Mouse (Mus musculus): ENCODE results near the gene Ppp1r9a. TPM values are rescaled to one million over a fixed set of nuclear protein-coding genes. Genes with fewer than 3 reads are reported as not detected.

The Ppp1r9a gene
- polyA plus RNA-seq, 1 experiment from 2014 or later = 49.3 TPM

DNA sequence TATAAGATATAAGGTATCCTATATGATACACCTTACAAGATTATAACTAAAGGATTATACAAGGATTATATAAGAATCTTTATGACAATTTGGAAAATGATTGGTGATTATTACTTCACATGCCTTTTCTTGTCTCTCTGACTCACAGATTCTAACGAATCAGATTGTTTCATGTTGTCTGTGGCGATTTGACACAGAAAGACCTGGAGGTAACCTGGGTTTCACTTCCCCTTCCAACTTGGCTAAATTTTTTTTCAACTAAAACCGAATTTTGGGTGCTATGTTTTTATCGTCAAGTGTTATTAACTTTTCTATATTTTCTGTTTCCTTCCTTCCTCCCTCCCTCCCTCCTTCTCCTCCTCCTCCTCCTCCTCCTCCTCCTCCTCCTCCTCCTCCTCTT lies 64.5 kb downstream of the Ppp1r9a start:
- DNase-seq (no peak), ATAC-seq (ENCODE audit: low FRiP score, low TSS enrichment) (no peak)
- Histone ChIP-seq H3K27me3 (ENCODE audit: control insufficient read depth, insufficient read depth, low read length) (no peaks in the 10 kb centered on the region), H3K4me1 (ENCODE audit: control insufficient read depth, insufficient read depth, low read length) (no peaks in the 10 kb centered on the region), H3K9ac (replicated peaks; ENCODE audit: low read length) (no peak overlapping the region), H3K4me2 (ENCODE audit: low read length) (no peak overlapping the region), H3K4me3 (replicated peaks; ENCODE audit: low read depth, low read length) (no peak overlapping the region), H3K27ac (replicated peaks; ENCODE audit: low read depth, low read length) (no peak overlapping the region), H3K9me3 (ENCODE audit: control insufficient read depth, low read length) (peaks cover 3% of the 10 kb centered on the region; the same call in 1 of the 2 replicates), H3K36me3 (ENCODE audit: control insufficient read depth, insufficient read depth, low read length) (no peaks in the 10 kb centered on the region)
- WGBS = 95% methylated on average over 4 of the region's 4 CpGs

DNA sequence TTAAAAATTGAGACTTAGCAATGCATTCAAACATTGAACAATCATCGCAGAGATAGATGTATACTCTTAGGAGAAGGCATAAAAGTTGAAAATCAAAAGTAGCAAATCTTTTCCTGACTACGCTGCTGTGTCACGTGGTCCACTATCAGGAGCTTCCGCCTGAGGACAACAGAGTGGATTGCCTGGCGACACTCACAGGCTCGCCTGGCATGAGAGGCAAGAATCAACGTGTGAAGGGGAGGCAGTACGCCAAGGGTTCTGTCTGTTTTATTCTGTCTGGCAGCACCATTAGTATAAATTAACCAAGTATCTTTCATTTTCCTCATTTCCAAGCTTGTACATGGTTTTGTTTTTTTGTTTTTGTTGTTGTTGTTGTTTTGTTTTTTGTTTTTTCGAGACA lies 68.5 kb downstream of the Ppp1r9a start:
- H3K9ac ChIP-seq (replicated peaks; ENCODE audit: low read length) = no peak overlapping the region
- WGBS = 90% methylated on average over 9 of the region's 9 CpGs
- H3K27ac ChIP-seq (replicated peaks; ENCODE audit: low read depth, low read length) = no peak overlapping the region
- no peak for ATAC-seq (ENCODE audit: low FRiP score, low TSS enrichment)
- H3K4me3 ChIP-seq (replicated peaks; ENCODE audit: low read depth, low read length) = no peak overlapping the region
- H3K4me2 ChIP-seq (ENCODE audit: low read length) = no peak overlapping the region
- H3K36me3 ChIP-seq (ENCODE audit: control insufficient read depth, insufficient read depth, low read length) = no peaks in the 10 kb centered on the region
- H3K4me1 ChIP-seq (ENCODE audit: control insufficient read depth, insufficient read depth, low read length) = no peaks in the 10 kb centered on the region
- no peaks in the 10 kb centered on the region for H3K27me3 ChIP-seq (ENCODE audit: control insufficient read depth, insufficient read depth, low read length)
- DNase-seq = no peak
- H3K9me3 ChIP-seq (ENCODE audit: control insufficient read depth, low read length) = peaks cover 1% of the 10 kb centered on the region; the same call in 1 of the 2 replicates

DNA sequence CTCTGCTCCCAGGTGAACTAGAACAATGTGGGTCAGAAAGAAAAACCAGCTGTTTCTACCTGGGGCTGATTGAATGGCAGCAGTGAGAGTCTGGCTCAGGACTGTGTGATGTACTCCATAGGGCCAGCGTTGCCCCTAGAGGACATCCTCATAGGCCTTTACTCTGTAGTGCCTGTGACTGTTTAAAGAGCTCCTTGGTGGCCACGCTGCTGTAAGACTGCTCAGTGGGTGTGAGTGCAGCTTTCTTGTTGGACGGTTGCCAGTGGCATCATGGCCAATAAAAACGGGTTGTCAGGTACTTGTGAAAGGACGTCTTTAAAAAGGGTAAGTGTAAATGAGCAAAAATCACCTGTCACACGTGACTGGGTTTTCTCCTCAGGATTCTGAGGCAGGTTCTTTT lies 70.1 kb downstream of the Ppp1r9a start:
- Histone ChIP-seq H3K4me2 (ENCODE audit: low read length) (no peak overlapping the region), H3K4me1 (ENCODE audit: control insufficient read depth, insufficient read depth, low read length) (no peaks in the 10 kb centered on the region), H3K36me3 (ENCODE audit: control insufficient read depth, insufficient read depth, low read length) (no peaks in the 10 kb centered on the region), H3K4me3 (replicated peaks; ENCODE audit: low read depth, low read length) (no peak overlapping the region), H3K27me3 (ENCODE audit: control insufficient read depth, insufficient read depth, low read length) (no peaks in the 10 kb centered on the region), H3K27ac (replicated peaks; ENCODE audit: low read depth, low read length) (no peak overlapping the region), H3K9me3 (ENCODE audit: control insufficient read depth, low read length) (no peaks in the 10 kb centered on the region), H3K9ac (replicated peaks; ENCODE audit: low read length) (no peak overlapping the region)
- ATAC-seq (ENCODE audit: low FRiP score, low TSS enrichment) = no peak
- DNase-seq = peak; percentile 20
- 55% methylated on average over 6 of the region's 6 CpGs for WGBS

DNA sequence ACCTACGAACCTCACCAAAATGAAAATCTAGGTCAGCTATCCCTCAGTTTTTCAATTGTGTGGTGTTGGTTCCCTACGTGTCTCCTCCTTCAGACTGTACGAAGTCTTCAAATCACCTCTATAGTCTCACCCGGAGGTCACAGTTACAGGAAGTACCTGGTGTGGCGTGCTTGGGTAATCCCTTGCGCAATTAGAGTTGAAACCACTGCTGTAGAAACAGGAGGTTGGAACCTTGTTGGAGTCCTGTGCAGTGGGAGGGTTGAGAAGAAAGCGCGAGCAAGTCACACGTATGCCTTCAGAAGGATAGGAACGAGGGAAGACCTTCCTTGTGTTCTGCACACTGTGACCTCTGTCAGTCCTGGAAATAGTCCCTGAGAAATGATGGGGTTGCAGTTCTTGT lies 70.6 kb downstream of the Ppp1r9a start:
- ATAC-seq (ENCODE audit: low FRiP score, low TSS enrichment) (no peak), DNase-seq (no peak)
- H3K27ac ChIP-seq (replicated peaks; ENCODE audit: low read depth, low read length) = no peak overlapping the region
- H3K36me3 ChIP-seq (ENCODE audit: control insufficient read depth, insufficient read depth, low read length) = no peaks in the 10 kb centered on the region
- no peak overlapping the region for H3K4me3 ChIP-seq (replicated peaks; ENCODE audit: low read depth, low read length)
- H3K4me1 ChIP-seq (ENCODE audit: control insufficient read depth, insufficient read depth, low read length) = no peaks in the 10 kb centered on the region
- no peak overlapping the region for H3K4me2 ChIP-seq (ENCODE audit: low read length)
- whole genome bisulfite sequencing = 95% methylated on average over 10 of the region's 10 CpGs
- no peak overlapping the region for H3K9ac ChIP-seq (replicated peaks; ENCODE audit: low read length)
- H3K9me3 ChIP-seq (ENCODE audit: control insufficient read depth, low read length) = no peaks in the 10 kb centered on the region
- H3K27me3 ChIP-seq (ENCODE audit: control insufficient read depth, insufficient read depth, low read length) = no peaks in the 10 kb centered on the region

DNA sequence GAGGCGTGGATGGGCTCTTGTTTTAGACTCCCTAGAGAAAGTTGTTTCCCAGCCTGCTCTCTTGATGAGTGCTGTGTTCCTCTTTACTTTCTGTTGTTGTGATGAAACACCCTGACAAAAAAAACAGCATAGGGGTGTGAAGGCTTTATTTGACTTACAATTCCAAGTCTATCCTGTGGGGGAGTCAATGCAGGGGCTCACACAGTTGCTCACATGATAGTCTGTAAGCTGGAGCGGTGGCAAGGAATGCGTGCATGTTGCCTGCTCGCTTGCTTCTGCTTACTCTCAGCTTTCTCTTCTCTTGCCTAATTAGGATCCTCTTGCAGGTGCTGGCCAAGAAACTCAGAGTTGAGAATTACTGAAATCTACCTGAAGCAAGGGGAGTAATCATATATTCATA lies 74.8 kb downstream of the Ppp1r9a start:
- H3K4me3 ChIP-seq (replicated peaks; ENCODE audit: low read depth, low read length) = no peak overlapping the region
- DNase-seq = no peak
- H3K36me3 ChIP-seq (ENCODE audit: control insufficient read depth, insufficient read depth, low read length) = no peaks in the 10 kb centered on the region
- no peaks in the 10 kb centered on the region for H3K9me3 ChIP-seq (ENCODE audit: control insufficient read depth, low read length)
- H3K27me3 ChIP-seq (ENCODE audit: control insufficient read depth, insufficient read depth, low read length) = no peaks in the 10 kb centered on the region
- H3K4me2 ChIP-seq (ENCODE audit: low read length) = no peak overlapping the region
- 93% methylated on average over 4 of the region's 4 CpGs for WGBS
- ATAC-seq (ENCODE audit: low FRiP score, low TSS enrichment) = no peak
- H3K4me1 ChIP-seq (ENCODE audit: control insufficient read depth, insufficient read depth, low read length) = no peaks in the 10 kb centered on the region
- no peak overlapping the region for H3K9ac ChIP-seq (replicated peaks; ENCODE audit: low read length)
- no peak overlapping the region for H3K27ac ChIP-seq (replicated peaks; ENCODE audit: low read depth, low read length)

DNA sequence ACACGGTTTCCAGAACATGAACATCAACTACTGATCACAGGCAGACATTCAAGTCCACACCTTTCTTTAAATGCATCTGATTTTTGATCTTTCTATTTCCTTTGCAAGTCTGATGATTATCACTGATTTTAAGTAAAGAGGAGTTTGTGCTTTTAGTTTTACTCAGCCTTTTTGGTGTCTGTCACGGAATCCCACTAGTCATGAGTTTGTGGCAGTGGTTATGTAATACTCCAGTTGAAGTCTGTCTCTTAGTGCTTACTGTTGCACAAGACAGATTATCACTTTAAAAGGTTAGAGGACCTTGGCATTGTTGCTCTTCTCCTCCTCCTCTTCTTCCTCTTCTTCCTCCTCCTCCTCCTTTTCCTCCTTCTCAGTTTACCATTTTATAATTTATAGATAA lies 75.5 kb downstream of the Ppp1r9a start:
- ATAC-seq (ENCODE audit: low FRiP score, low TSS enrichment) (no peak), DNase-seq (no peak)
- WGBS = 93% methylated on average over 2 of the region's 2 CpGs
- Histone ChIP-seq H3K4me1 (ENCODE audit: control insufficient read depth, insufficient read depth, low read length) (no peaks in the 10 kb centered on the region), H3K4me3 (replicated peaks; ENCODE audit: low read depth, low read length) (no peak overlapping the region), H3K9me3 (ENCODE audit: control insufficient read depth, low read length) (no peaks in the 10 kb centered on the region), H3K36me3 (ENCODE audit: control insufficient read depth, insufficient read depth, low read length) (no peaks in the 10 kb centered on the region), H3K27ac (replicated peaks; ENCODE audit: low read depth, low read length) (no peak overlapping the region), H3K4me2 (ENCODE audit: low read length) (no peak overlapping the region), H3K9ac (replicated peaks; ENCODE audit: low read length) (no peak overlapping the region), H3K27me3 (ENCODE audit: control insufficient read depth, insufficient read depth, low read length) (no peaks in the 10 kb centered on the region)

DNA sequence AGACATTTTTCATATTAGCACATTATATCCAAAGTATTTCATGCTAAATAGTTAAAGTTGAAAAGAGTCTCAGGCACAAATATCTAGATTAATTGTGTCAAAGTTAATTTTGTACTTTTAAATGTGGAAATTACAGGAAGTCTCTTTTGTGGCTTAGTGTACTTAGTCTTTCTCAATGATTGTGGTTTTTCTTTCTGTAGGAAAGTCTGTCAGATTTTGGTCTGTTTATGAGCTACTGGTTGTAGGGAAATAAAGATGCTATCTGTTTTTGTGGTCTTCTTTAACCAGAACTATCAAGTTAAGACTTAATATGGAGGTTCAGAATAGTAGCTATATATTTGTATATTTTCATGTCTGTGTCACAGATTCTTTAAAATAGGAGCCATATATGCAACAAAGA lies 76.2 kb downstream of the Ppp1r9a start:
- H3K4me3 ChIP-seq (replicated peaks; ENCODE audit: low read depth, low read length) = no peak overlapping the region
- DNase-seq (no peak), ATAC-seq (ENCODE audit: low FRiP score, low TSS enrichment) (no peak)
- no peaks in the 10 kb centered on the region for H3K9me3 ChIP-seq (ENCODE audit: control insufficient read depth, low read length)
- no peaks in the 10 kb centered on the region for H3K36me3 ChIP-seq (ENCODE audit: control insufficient read depth, insufficient read depth, low read length)
- H3K27me3 ChIP-seq (ENCODE audit: control insufficient read depth, insufficient read depth, low read length) = no peaks in the 10 kb centered on the region
- H3K4me2 ChIP-seq (ENCODE audit: low read length) = no peak overlapping the region
- no peak overlapping the region for H3K27ac ChIP-seq (replicated peaks; ENCODE audit: low read depth, low read length)
- H3K9ac ChIP-seq (replicated peaks; ENCODE audit: low read length) = no peak overlapping the region
- no peaks in the 10 kb centered on the region for H3K4me1 ChIP-seq (ENCODE audit: control insufficient read depth, insufficient read depth, low read length)

DNA sequence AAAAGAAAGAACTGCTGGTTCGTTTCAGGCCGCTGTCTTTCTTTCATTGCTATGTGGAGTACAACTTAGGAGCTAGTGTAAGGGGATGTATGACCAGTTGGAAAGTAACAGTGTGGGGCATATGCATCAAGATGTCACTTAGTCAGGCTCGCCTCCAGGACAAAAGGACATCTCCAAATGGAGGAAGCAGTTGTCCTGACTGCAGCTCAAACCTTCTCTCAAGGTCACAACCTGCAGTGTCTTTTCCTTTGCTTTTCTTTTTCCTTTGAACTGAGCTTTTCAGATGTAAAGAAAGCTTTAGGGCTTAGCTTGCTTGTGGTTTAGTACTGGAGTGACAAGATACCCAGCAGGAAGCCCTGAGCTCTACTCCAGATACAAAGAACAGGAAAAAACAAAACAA lies 77.4 kb downstream of the Ppp1r9a start:
- H3K4me1 ChIP-seq (ENCODE audit: control insufficient read depth, insufficient read depth, low read length) = no peaks in the 10 kb centered on the region
- H3K9ac ChIP-seq (replicated peaks; ENCODE audit: low read length) = no peak overlapping the region
- H3K4me3 ChIP-seq (replicated peaks; ENCODE audit: low read depth, low read length) = no peak overlapping the region
- DNase-seq (no peak), ATAC-seq (ENCODE audit: low FRiP score, low TSS enrichment) (no peak)
- no peaks in the 10 kb centered on the region for H3K27me3 ChIP-seq (ENCODE audit: control insufficient read depth, insufficient read depth, low read length)
- 30% methylated on average over 3 of the region's 3 CpGs for WGBS
- no peaks in the 10 kb centered on the region for H3K9me3 ChIP-seq (ENCODE audit: control insufficient read depth, low read length)
- no peak overlapping the region for H3K27ac ChIP-seq (replicated peaks; ENCODE audit: low read depth, low read length)
- no peak overlapping the region for H3K4me2 ChIP-seq (ENCODE audit: low read length)
- H3K36me3 ChIP-seq (ENCODE audit: control insufficient read depth, insufficient read depth, low read length) = no peaks in the 10 kb centered on the region

DNA sequence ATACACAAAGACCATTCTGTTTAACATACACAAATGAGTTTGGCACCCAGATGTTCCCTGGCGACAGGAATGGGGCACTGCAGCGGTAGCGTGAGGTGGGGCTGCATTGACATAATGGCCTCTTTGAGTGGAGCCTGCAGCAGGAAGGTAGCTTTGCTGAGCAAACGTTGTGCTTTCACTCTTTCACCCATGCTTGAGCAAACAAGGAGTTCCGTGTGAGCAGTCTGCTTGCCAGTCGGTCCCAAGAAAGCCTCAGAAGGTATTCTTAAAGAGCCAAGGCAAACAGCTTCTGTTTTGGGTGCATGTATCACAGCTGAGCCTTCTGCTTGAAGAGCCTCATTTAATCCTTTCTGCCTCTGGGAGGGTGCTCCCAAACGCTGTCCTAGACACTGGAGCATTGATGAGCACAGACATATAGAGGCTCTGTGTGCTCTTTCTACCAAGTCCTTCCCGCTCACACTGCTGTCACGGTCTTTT lies 80.0 kb downstream of the Ppp1r9a start:
- H3K27ac ChIP-seq (replicated peaks; ENCODE audit: low read depth, low read length) = no peak overlapping the region
- no peak overlapping the region for H3K9ac ChIP-seq (replicated peaks; ENCODE audit: low read length)
- H3K4me2 ChIP-seq (ENCODE audit: low read length) = no peak overlapping the region
- no peaks in the 10 kb centered on the region for H3K36me3 ChIP-seq (ENCODE audit: control insufficient read depth, insufficient read depth, low read length)
- no peaks in the 10 kb centered on the region for H3K27me3 ChIP-seq (ENCODE audit: control insufficient read depth, insufficient read depth, low read length)
- ATAC-seq (ENCODE audit: low FRiP score, low TSS enrichment) = no peak
- peak; percentile 17 for DNase-seq
- WGBS = 48% methylated on average over 9 of the region's 9 CpGs
- no peaks in the 10 kb centered on the region for H3K9me3 ChIP-seq (ENCODE audit: control insufficient read depth, low read length)
- H3K4me3 ChIP-seq (replicated peaks; ENCODE audit: low read depth, low read length) = no peak overlapping the region
- no peaks in the 10 kb centered on the region for H3K4me1 ChIP-seq (ENCODE audit: control insufficient read depth, insufficient read depth, low read length)
